Mouse (Mus musculus): ENCODE measurements at regions not wholly inside any gene's neighbourhood (a gene's known extent, or its start where the extent isn't known, plus 50 kb on each side); places are given as distances from the start of the nearest gene placed in this dataset.

DNA sequence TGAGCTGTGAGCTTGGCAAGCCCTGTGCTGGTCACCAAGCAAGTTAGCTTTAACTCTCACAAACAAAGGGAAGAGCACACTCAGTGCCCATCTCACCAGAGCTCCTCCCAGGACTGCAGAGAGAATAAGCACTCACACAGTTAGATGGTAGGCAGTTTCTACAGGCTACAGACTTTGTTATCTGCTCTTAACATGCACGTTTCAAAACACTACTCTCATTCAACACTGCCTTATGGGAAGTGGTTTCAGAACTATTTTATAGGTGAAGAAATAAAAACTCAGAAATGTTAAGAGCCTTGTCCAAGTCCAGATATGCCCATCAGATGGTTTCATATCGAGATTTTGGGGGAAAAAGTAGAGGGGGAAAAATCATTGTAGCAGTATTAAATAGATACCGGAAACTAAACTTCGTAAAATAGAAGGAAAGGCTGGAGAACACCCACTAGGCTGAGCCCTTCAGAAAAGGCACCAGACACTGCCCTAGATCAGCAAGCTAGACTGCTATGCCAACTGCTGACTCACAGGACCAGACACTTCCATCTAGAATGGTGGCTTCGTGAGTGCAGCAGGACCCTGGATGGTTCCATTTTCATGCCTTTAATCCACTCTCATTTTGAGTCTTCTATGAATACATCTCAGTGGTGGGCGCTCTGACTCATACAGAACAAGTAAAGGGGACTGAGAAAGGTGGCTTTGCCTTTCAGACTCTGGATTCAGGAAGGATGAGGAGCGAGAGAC, 51.3 kb upstream of the Serbp1 start:
- DNase-seq (ENCODE audit: low read depth, low spot score), result no peak

DNA sequence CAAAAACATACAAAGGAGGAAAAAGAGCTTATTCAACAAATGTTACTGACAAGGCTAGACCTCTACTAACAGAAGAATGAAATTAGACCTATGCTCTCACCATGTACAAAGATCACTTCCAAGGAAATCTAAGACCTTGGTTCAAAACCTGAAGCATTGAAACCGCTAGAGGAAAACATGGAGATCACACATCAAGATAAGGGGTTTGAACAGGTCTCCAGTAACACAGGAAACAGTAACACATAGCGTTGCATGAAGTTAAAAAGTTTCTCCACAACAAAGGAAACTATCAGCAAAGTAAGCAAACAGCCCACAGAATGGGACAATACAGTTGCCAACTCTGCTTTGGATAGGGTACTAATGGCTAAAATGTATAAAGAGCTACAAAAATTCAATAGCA, 53.3 kb upstream of the Serbp1 start:
- no peak for DNase-seq (ENCODE audit: low read depth, low spot score)

DNA sequence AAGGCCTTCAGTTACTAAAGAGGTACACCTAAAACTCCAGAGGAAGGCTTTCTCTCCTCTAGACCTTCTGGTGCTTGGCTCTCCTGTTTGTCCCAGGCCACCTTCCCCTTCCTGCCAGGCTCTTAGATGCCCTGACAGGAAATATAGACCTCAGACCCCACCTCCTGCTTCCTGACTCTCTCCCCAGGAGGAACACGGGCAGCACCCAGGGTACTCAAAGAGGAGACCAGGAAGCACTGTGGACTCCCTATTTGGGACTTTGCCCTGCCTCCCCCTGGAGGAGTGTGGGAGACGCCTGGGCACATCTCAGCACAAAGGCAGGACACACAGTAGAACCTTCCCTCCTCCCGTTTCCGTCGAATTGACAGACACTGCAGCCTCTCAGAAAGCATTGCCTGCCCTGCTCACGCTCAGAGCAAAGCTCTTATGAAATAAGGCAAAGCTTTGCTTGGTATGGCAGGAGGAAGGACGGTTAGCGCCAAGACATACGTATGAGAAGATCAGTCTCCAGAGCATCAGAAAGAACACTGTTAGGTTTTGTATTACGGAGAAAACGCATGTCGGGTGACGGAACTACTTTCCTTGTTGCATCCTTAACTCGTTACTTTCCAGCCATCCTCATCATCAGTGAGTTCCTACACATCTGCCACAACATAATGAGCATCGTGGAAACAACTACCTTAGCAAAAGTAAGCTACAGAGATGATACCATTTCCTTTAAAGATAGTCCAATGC, 54.3 kb upstream of the Serbp1 start:
- DNase-seq (ENCODE audit: low read depth, low spot score), result no peak

DNA sequence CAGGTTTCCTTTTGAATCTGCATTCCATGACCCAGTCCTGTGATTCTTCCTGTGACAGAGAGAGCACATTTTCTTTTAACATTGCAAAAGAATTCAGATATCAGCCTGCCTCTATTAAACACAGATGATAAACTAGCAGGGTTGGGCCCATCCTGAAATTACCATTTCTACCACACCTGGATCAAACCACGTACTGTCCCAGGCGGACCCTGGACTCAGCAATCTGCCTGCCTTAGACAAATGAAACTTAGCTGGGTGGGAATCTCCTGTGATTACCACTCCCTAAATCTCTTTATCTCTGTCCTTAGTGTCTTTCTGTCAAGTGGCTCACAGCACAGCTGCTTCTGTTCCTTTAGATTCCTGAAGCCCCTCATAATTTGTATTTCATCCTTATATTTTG, 55.5 kb upstream of the Serbp1 start:
- no peak for DNase-seq (ENCODE audit: low read depth, low spot score)

DNA sequence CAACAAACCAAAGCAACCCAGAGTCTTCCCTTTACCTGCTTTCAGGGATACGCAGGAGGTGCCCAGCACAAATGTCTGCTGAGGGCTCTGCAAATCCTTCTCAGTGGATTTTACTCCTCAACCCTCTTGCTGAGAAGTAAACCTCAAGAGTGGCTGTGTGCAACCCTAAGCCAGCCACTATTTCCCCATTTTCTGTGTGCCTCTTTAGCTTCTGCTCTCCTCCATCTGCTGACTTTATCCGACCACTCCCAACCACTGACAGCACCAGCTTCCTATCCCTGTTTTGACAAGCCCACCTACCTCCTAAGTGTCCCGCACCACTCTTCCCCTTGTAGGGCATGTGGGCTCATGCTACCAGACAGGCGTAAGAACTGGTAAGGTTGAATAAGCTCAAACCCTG, 56.5 kb upstream of the Serbp1 start:
- DNase-seq (ENCODE audit: low read depth, low spot score), result no peak

DNA sequence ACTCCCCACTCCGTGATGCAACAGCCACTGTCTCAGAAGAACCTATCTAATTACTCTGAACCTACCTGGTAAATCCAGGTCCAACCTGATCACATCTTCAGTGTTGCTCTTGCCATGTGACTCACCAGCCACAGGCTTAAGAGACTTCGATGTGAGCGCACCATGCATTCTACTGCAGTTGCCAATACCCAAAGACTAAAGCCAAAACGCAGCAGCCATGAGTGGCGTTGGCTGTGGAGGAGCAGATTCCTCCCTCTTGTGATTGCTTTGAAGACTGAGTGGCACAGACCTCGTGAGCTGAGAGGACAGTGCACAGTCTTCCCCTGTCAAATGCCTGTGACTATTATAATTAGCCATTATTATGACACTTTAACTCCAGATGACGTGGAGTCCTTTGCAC, 58.6 kb upstream of the Serbp1 start:
- DNase-seq (ENCODE audit: low read depth, low spot score), result no peak

DNA sequence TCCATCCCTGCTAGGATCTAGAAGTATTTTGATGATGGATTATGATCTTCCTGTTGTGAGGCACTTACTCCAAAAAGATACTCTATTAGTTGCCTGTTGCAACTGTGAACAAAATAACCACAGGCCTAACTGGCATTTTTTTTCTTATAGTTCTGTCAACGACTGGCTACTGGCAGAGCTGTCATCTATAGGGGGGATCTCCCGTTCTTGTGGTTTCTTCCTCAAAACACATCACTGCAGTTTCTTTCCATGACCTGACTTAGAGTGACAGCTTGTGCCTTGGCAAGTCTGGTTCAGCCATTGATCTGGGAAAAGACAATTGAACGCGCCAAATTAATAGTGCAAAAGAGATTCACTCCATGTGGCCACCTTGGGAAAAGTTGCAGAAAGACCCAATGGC, 59.4 kb upstream of the Serbp1 start:
- DNase-seq (ENCODE audit: low read depth, low spot score), result no peak

DNA sequence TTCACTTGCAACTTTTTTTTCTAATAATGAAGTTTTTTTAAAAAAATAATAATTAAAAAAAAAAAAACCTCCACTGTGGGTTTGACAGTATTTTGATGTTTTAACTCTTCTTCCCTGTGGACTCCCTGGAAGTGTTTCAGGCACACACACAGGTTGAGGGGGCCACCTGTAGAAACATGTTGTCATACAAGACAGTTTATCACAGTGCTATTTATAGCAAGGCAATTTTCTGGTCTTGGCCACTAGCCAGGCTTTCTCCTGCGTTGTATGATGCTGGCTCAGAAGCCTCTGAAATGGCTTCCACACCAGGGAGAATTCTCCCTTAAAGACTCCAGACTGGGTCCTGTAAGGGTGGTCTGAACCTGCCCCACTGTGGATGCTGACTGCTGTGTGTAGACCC, 59.9 kb upstream of the Serbp1 start:
- DNase-seq (ENCODE audit: low read depth, low spot score), result no peak

DNA sequence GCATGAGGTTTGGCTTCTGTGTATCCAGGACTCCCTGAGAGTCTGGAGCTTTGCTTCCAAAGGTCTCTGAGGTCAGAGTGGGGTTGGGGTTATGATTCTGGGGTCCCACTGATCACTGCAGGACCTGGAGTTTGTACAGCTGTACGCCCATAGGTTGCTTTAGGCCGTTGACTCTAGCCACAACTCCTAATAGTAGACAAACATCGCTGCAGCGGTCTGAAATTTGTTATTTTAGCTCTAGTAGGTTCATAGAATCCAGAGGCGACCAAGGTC, 67.4 kb upstream of the Serbp1 start:
- no peak for DNase-seq (ENCODE audit: low read depth, low spot score)

DNA sequence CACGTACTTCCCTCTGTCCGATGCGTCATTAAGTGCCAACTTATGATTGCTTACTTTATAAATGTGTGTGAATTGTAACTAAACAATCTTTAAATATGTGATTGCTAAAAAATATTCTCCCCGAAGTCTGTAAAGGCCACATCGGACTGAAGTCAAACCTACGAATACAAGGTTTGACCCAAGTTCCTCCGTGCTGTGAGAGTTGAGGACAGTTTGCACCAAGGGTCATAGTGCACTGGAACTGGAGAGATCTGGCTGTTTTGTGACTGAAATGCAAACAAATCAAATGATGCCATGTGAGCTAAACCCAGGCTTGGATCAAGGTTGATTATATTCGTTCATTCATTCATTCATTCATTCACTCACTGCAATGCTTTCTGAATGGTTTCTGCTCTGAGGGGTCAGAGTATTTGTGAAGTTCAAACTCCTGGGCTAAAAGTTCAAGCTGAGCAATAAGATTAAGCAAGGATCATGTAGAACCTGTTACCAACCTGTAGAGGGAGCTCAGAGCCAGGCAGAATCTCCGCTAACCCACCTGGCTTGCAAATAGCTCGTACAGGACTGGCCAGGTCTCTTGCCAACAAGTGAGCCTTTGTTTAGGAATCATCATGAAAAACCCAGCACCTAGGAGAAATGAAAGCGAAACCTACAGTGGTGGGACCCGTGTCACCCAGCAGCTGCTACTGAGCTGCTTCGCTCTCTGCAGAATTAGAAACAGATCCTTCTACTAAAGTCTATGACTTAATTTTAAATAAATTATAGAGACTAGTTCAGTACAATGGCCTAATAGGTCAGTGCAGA, 67.9 kb upstream of the Serbp1 start:
- peak; percentile 71 for DNase-seq (ENCODE audit: low read depth, low spot score)

DNA sequence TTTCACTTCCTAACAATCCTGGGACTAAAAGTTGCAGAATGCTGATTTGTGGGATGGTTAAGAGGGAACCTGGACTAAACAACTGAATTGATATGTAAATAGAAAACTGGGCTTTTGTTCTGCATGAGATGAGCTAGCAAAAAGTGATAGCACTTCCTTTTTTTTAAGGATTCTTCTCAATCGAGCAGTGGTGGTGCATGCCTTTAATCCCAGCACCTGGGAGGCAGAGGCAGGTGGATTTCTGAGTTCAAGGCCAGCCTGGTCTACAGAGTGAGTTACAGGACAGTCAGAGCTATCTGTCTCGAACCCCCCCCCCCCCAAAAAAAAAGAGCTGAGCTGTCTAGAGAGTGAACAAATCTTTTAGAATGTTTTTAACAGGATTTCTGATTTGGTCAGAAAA, 69.2 kb upstream of the Serbp1 start:
- no peak for DNase-seq (ENCODE audit: low read depth, low spot score)

DNA sequence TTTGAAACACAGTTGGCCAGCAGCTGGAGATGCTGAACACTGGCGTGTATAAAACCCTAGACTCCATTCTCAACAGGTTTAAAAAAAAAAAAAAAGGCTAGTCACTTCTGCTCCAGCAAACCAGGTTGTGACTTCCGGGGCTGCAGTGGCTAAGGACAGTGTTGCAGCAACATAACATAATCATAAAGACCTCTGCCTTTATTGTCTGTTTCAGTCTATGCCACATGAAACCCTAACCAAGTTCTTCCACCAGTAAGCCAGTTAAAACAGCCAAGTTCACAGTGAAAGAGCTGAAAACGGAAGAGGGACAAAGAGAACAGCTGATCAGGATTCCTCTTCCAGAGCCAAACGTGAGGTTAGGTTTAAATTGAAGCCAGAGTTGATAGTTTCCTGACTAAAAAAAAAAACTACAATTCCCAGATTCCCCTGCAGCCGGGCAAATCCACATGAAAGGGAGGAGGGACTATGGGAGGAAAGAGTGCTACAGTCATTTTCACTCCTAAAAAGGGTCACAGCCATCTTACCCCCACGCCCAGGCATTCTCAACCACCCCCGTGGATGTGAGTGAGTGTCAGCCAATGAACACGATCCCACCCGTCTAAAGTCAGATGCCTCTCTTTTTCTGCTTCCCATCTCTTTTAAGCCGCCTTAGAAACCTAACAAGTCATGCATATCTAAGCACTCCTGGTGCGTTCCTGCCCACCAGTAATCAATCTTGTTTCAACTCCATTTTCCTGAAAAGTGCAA, 69.8 kb upstream of the Serbp1 start:
- no peak for DNase-seq (ENCODE audit: low read depth, low spot score)

DNA sequence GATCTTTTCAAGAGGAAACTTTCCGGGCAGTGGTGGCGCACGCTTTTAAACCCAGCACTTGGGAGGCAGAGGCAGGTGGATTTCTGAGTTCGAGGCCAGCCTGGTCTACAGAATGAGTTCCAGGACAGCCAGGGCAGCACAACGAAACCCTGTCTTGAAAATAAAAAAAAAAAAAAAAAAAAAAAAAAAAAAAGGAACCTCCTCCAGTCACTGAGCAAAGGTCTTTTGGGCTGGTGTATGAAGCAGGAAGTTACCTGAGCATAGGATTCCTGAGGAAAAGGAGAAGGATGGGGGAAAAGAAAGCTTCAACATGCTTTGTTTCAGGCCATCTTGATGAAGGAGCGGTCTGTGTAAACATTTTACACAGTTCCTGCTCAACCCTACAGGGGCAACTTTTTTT, 72.9 kb upstream of the Serbp1 start:
- no peak for DNase-seq (ENCODE audit: low read depth, low spot score)

DNA sequence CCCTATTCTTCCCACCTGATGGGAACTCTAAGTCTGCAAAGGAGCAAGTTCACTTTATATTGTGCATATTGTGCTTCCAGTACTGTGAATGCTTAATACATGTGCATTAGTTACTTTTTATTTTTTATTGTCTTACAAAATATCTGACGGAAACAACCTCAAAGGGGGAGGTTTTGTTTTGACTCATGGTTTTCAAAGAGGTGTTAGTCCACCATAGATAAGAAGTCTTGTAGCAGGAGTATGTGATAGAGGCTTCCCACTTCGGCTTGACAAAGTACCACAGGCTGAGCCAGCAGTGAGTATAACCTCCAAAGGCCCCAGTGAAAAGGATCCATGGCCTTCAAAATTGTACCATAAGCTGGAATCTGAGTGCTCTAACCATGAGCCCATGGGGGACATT, 74.0 kb upstream of the Serbp1 start:
- no peak for DNase-seq (ENCODE audit: low read depth, low spot score)

DNA sequence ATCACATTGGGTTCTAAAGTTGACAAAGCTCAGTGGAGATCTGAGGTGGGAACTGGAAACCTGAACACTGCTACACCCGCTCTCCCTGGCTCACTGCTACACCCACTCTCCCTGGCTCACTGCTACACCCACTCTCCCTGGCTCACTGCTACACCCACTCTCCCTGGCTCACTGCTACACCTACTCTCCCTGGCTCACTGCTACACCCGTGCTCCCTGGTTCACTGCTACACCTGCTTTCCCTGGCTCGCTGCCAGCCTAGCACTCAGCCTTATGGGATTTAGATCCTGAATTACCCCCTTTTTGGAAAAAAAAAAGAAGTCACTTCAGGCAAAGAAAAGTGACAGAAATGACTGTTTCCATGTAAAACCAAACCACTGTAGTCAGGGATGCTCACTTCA, 75.2 kb upstream of the Serbp1 start:
- DNase-seq (ENCODE audit: low read depth, low spot score), result no peak

DNA sequence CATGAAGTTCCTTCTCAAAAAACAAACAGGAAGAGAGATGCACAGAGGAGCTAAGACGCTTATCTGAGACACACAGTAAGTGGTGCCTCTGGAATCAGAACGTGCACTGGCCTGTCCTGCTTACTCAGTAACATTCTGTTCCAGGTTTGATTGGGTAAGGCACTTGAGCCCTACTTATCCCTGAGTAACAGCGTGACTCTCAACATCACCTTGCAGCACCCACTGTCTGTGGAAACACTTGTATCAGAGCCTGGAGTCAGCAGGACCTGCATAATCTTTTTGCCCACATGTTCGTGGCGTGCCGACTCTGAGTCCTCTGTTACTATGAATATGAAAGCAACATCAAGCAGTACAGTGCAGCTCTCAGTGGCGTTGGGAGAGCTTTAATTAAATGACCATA, 76.4 kb upstream of the Serbp1 start:
- DNase-seq (ENCODE audit: low read depth, low spot score), result no peak

DNA sequence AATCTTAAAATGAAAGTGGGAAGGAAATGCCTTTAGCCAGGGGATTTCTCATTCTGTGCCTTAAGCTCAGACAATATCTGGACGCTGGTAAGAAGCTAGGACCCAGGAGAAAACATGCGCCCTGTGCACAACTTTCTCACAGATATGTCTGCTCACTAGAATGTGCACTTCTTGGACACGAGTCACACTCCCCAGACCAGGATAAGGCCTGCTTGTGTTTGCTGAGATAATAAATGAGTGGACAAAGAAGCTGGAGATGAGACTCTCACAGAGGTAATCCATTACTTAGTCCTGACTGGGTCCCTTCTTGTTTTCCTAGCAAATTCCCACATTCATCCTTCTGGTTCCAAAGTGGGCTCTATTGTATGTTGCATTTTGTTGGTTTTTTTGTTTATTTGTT, 77.4 kb upstream of the Serbp1 start:
- DNase-seq (ENCODE audit: low read depth, low spot score), result no peak

DNA sequence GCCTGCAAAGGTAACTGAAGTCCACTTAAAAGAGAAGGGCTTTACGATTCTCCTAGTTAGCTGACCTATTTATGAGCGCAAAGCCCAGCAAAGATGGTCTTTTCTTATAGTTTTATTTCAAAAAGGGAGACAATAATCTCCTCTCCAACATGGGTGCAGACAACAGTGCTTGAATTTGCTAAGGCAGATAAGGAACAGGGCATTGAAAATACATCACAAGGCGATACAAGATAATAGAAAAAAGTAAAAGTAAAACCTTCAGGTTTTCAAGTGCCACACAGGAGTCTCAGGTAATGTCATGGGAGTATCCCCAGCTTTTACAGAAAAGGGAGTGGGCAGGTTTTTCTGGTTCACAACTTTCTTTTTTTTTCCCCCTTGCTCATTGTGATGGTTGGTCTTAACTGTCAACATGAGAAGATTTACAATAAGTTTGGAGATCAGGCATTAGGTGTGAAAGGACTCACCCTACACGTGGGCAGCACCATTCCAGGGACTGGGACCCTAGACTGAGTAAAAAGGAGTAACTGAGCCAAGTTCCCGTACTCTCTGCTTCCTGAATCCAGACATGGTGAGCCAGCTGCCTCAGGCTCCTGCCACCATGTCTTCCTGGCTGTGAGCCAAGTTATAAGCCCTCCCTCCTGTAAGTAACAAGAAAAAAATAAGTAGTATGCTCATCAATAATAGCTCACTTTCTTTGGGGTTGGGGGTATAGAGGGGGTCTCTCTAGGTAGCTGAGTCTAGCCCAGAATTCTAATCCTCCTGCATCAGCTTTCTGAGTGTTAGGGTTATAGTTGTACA, 78.1 kb upstream of the Serbp1 start:
- no peak for DNase-seq (ENCODE audit: low read depth, low spot score)

DNA sequence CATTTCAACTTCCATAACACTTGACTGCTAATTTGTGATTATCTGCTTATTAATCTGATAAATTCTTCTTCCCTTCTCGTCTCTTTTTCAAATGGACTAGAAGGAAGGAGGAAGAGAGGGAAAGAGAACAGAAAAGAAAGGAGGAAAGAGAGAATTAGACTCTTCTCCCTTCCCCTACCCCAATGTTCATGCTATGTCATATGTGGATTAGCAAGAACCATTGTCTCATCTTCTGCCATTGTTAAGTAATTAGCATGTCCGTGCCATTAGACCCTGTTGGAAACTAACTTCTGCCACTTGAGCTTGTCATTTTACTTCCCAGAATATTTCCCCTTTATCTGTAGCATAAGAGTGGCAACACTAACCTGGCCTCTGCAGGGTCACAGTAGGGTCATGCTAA, 78.8 kb upstream of the Serbp1 start:
- DNase-seq (ENCODE audit: low read depth, low spot score), result no peak

DNA sequence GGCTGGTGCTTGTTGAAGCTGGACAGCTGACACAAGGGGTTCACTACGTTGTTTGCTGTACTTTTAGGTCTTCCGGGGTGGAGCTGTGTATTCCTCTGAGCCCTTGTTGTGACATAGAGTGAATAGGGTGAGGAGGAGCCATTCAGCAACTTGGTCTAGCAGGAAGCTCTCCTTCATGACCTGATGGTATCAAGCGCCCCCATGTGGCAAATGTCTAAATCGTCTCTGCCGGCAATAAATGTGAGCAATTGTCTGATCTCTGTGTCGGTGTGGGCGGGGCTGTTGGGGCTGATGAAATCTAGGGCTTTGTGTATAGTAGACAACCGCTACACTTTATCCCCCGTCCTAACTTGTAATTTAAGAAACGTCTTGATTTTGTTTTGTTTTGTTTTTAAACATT, 79.2 kb upstream of the Serbp1 start:
- no peak for DNase-seq (ENCODE audit: low read depth, low spot score)

DNA sequence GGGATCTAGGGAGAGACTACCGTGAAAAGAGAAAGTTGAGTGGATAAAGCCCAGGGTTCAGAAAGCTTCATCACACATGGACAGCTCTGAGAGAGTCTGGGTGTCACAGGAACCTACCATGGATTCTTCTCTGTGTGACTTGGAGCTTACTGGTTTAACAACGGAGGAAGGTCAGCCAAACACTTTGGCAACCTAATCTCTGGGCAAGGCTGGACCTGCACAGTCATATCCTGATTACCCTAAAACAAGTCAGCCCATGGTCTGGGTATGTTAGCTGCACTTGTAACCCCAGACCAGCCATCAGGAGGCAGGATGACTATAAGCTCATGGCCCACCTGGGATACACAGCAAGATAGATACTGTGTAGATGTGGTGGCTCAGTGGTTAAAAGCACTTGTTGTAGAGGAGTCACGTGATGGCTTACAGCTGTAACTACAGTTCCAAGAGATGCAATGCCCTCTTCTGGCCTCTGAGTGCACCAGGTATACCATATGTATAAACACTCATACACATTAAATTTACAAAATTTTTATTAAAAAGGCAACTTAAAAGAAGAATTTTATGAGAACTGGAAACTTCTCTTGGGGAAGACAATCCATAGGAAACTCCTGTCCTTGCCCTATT, 85.0 kb upstream of the Serbp1 start:
- no peak for DNase-seq (ENCODE audit: low read depth, low spot score)

Measured in WW6 (cell line).